Mouse (Mus musculus): ENCODE results near the gene Cpne2. TPM values are rescaled to one million over a fixed set of nuclear protein-coding genes. Genes with fewer than 3 reads are reported as not detected.

Cpne2 gene
- polyA plus RNA-seq, 1 experiment from 2014 or later = 33.7 TPM

- WGBS = 94% methylated on average over 4 of the region's 4 CpGs
- no peaks in the 10 kb centered on the region for H3K36me3 ChIP-seq (ENCODE audit: control insufficient read depth, insufficient read depth, low read length)
- H3K27ac ChIP-seq (ENCODE audit: low read depth, low read length) = no peak overlapping the region
- peaks cover 5% of the 10 kb centered on the region for H3K27me3 ChIP-seq (ENCODE audit: control insufficient read depth, insufficient read depth, low read length)
- H3K9ac ChIP-seq (replicated peaks; ENCODE audit: low read depth, low read length) = no peak overlapping the region
- H3K4me3 ChIP-seq (ENCODE audit: low read depth, low read length) = no peak overlapping the region
- H3K4me2 ChIP-seq (ENCODE audit: low read depth, low read length) = no peak overlapping the region
- H3K4me1 ChIP-seq (ENCODE audit: control insufficient read depth, insufficient read depth, low read length) = peaks cover 3% of the 10 kb centered on the region
- H3K9me3 ChIP-seq (ENCODE audit: control insufficient read depth, low read length) = no peaks in the 10 kb centered on the region
- ATAC-seq (ENCODE audit: low read depth) = no peak
These were observed 2.1 kb upstream of the Cpne2 start for GRCm38 (mm10) chr8:94530643-94531042.

- no peak for ATAC-seq (ENCODE audit: low read depth)
- Histone ChIP-seq H3K36me3 (ENCODE audit: control insufficient read depth, insufficient read depth, low read length) (no peaks in the 10 kb centered on the region), H3K9me3 (ENCODE audit: control insufficient read depth, low read length) (no peaks in the 10 kb centered on the region), H3K4me2 (ENCODE audit: low read depth, low read length) (peak overlapping the region; percentile 86), H3K27me3 (ENCODE audit: control insufficient read depth, insufficient read depth, low read length) (peaks cover 5% of the 10 kb centered on the region), H3K9ac (replicated peaks; ENCODE audit: low read depth, low read length) (no peak overlapping the region), H3K4me1 (ENCODE audit: control insufficient read depth, insufficient read depth, low read length) (peaks cover 3% of the 10 kb centered on the region), H3K4me3 (ENCODE audit: low read depth, low read length) (peak overlapping the region; percentile 51), H3K27ac (ENCODE audit: low read depth, low read length) (peak overlapping the region; percentile 45)
- 3% methylated on average over 8 of the region's 8 CpGs for WGBS
These were observed 790 bp upstream of the Cpne2 start for GRCm38 (mm10) chr8:94532000-94532399.

- H3K4me1 ChIP-seq (ENCODE audit: control insufficient read depth, insufficient read depth, low read length) = peaks cover 3% of the 10 kb centered on the region
These were observed 291 bp upstream of the Cpne2 start for GRCm38 (mm10) chr8:94532525-94532872.

GRCm38 (mm10) chr8:94534612-94535011, 1.8 kb downstream of the Cpne2 start:
- Histone ChIP-seq H3K4me1 (ENCODE audit: control insufficient read depth, insufficient read depth, low read length) (peaks cover 3% of the 10 kb centered on the region), H3K9ac (replicated peaks; ENCODE audit: low read depth, low read length) (no peak overlapping the region), H3K27ac (ENCODE audit: low read depth, low read length) (no peak overlapping the region), H3K9me3 (ENCODE audit: control insufficient read depth, low read length) (no peaks in the 10 kb centered on the region), H3K4me2 (ENCODE audit: low read depth, low read length) (no peak overlapping the region; the same call in 1 of the 2 replicates), H3K4me3 (ENCODE audit: low read depth, low read length) (no peak overlapping the region), H3K36me3 (ENCODE audit: control insufficient read depth, insufficient read depth, low read length) (no peaks in the 10 kb centered on the region), H3K27me3 (ENCODE audit: control insufficient read depth, insufficient read depth, low read length) (peaks cover 5% of the 10 kb centered on the region)
- WGBS = 24% methylated on average over 4 of the region's 4 CpGs
- ATAC-seq (ENCODE audit: low read depth) = no peak

More at GRCm38 (mm10) chr8:94532525-94532872, 291 bp upstream of the Cpne2 start:
- peak overlapping the region; percentile 65 for H3K9ac ChIP-seq (replicated peaks; ENCODE audit: low read depth, low read length)
- peaks cover 5% of the 10 kb centered on the region for H3K27me3 ChIP-seq (ENCODE audit: control insufficient read depth, insufficient read depth, low read length)
- no peaks in the 10 kb centered on the region for H3K36me3 ChIP-seq (ENCODE audit: control insufficient read depth, insufficient read depth, low read length)
- peak overlapping the region; percentile 51 for H3K4me3 ChIP-seq (ENCODE audit: low read depth, low read length)
- WGBS = 1% methylated on average over 34 of the region's 34 CpGs
- peak overlapping the region; percentile 48 for H3K27ac ChIP-seq (ENCODE audit: low read depth, low read length)
- no peaks in the 10 kb centered on the region for H3K9me3 ChIP-seq (ENCODE audit: control insufficient read depth, low read length)
- H3K4me2 ChIP-seq (ENCODE audit: low read depth, low read length) = peak overlapping the region; percentile 86
- no peak; the same call in 1 of the 2 replicates for ATAC-seq (ENCODE audit: low read depth)

- peaks cover 3% of the 10 kb centered on the region for H3K4me1 ChIP-seq (ENCODE audit: control insufficient read depth, insufficient read depth, low read length)
- H3K4me2 ChIP-seq (ENCODE audit: low read depth, low read length) = no peak overlapping the region; the same call in 1 of the 2 replicates
- 86% methylated on average over 7 of the region's 7 CpGs for WGBS
- H3K27me3 ChIP-seq (ENCODE audit: control insufficient read depth, insufficient read depth, low read length) = peaks cover 5% of the 10 kb centered on the region
- ATAC-seq (ENCODE audit: low read depth) = no peak
- no peak overlapping the region for H3K9ac ChIP-seq (replicated peaks; ENCODE audit: low read depth, low read length)
- H3K36me3 ChIP-seq (ENCODE audit: control insufficient read depth, insufficient read depth, low read length) = no peaks in the 10 kb centered on the region
- no peaks in the 10 kb centered on the region for H3K9me3 ChIP-seq (ENCODE audit: control insufficient read depth, low read length)
- no peak overlapping the region for H3K4me3 ChIP-seq (ENCODE audit: low read depth, low read length)
- no peak overlapping the region for H3K27ac ChIP-seq (ENCODE audit: low read depth, low read length)
These were observed 2.8 kb downstream of the Cpne2 start for GRCm38 (mm10) chr8:94535631-94536030.

- Histone ChIP-seq H3K9me3 (ENCODE audit: control insufficient read depth, low read length) (no peaks in the 10 kb centered on the region), H3K4me1 (ENCODE audit: control insufficient read depth, insufficient read depth, low read length) (peaks cover 3% of the 10 kb centered on the region), H3K4me2 (ENCODE audit: low read depth, low read length) (no peak overlapping the region), H3K36me3 (ENCODE audit: control insufficient read depth, insufficient read depth, low read length) (no peaks in the 10 kb centered on the region), H3K9ac (replicated peaks; ENCODE audit: low read depth, low read length) (no peak overlapping the region), H3K27me3 (ENCODE audit: control insufficient read depth, insufficient read depth, low read length) (peaks cover 5% of the 10 kb centered on the region), H3K27ac (ENCODE audit: low read depth, low read length) (no peak overlapping the region), H3K4me3 (ENCODE audit: low read depth, low read length) (no peak overlapping the region)
- peak; percentile 34; the same call in 1 of the 2 replicates for ATAC-seq (ENCODE audit: low read depth)
- 77% methylated on average over 2 of the region's 2 CpGs for WGBS
These were observed 4.7 kb downstream of the Cpne2 start for GRCm38 (mm10) chr8:94537456-94537855.

GRCm38 (mm10) chr8:94540025-94540424, 7.2 kb downstream of the Cpne2 start:
- H3K27me3 ChIP-seq (ENCODE audit: control insufficient read depth, insufficient read depth, low read length) = no peaks in the 10 kb centered on the region
- no peaks in the 10 kb centered on the region for H3K9me3 ChIP-seq (ENCODE audit: control insufficient read depth, low read length)
- no peak overlapping the region for H3K9ac ChIP-seq (replicated peaks; ENCODE audit: low read depth, low read length)
- H3K4me2 ChIP-seq (ENCODE audit: low read depth, low read length) = no peak overlapping the region
- H3K36me3 ChIP-seq (ENCODE audit: control insufficient read depth, insufficient read depth, low read length) = no peaks in the 10 kb centered on the region
- no peak overlapping the region for H3K27ac ChIP-seq (ENCODE audit: low read depth, low read length)
- no peaks in the 10 kb centered on the region; the same call in 1 of the 2 replicates for H3K4me1 ChIP-seq (ENCODE audit: control insufficient read depth, insufficient read depth, low read length)
- ATAC-seq (ENCODE audit: low read depth) = no peak
- H3K4me3 ChIP-seq (ENCODE audit: low read depth, low read length) = no peak overlapping the region
- 98% methylated on average over 2 of the region's 2 CpGs for WGBS

GRCm38 (mm10) chr8:94540889-94541795, 8.4 kb downstream of the Cpne2 start:
- Histone ChIP-seq H3K27me3 (ENCODE audit: control insufficient read depth, insufficient read depth, low read length) (no peaks in the 10 kb centered on the region), H3K27ac (ENCODE audit: low read depth, low read length) (no peak overlapping the region), H3K4me2 (ENCODE audit: low read depth, low read length) (no peak overlapping the region), H3K9me3 (ENCODE audit: control insufficient read depth, low read length) (no peaks in the 10 kb centered on the region), H3K36me3 (ENCODE audit: control insufficient read depth, insufficient read depth, low read length) (no peaks in the 10 kb centered on the region), H3K4me1 (ENCODE audit: control insufficient read depth, insufficient read depth, low read length) (no peaks in the 10 kb centered on the region), H3K4me3 (ENCODE audit: low read depth, low read length) (no peak overlapping the region), H3K9ac (replicated peaks; ENCODE audit: low read depth, low read length) (no peak overlapping the region)
- ATAC-seq (ENCODE audit: low read depth) = no peak
- 68% methylated on average over 17 of the region's 18 CpGs for WGBS

GRCm38 (mm10) chr8:94543981-94544380, 11.2 kb downstream of the Cpne2 start:
- no peak overlapping the region for H3K4me3 ChIP-seq (ENCODE audit: low read depth, low read length)
- no peaks in the 10 kb centered on the region for H3K27me3 ChIP-seq (ENCODE audit: control insufficient read depth, insufficient read depth, low read length)
- no peak overlapping the region for H3K27ac ChIP-seq (ENCODE audit: low read depth, low read length)
- H3K9ac ChIP-seq (replicated peaks; ENCODE audit: low read depth, low read length) = no peak overlapping the region
- ATAC-seq (ENCODE audit: low read depth) = no peak
- no peaks in the 10 kb centered on the region for H3K36me3 ChIP-seq (ENCODE audit: control insufficient read depth, insufficient read depth, low read length)
- no peaks in the 10 kb centered on the region for H3K9me3 ChIP-seq (ENCODE audit: control insufficient read depth, low read length)
- H3K4me2 ChIP-seq (ENCODE audit: low read depth, low read length) = no peak overlapping the region
- 75% methylated on average over 8 of the region's 8 CpGs for WGBS
- no peaks in the 10 kb centered on the region for H3K4me1 ChIP-seq (ENCODE audit: control insufficient read depth, insufficient read depth, low read length)
